Mouse (Mus musculus): ENCODE results near the gene Maco1. TPM values are rescaled to one million over a fixed set of nuclear protein-coding genes. Genes with fewer than 3 reads are reported as not detected.

Maco1 gene
- polyA plus RNA-seq, 1 experiment from 2014 or later, result 39.7 TPM

GRCm38 (mm10) chr4:134779136-134779934 is 73.8 kb downstream of the Maco1 start:
- Histone ChIP-seq H3K9me3 (replicated peaks) (no peaks in the 10 kb centered on the region), H3K4me1 (peaks cover 32% of the 10 kb centered on the region), H3K4me3 (replicated peaks) (no peak overlapping the region), H3K36me3 (no peaks in the 10 kb centered on the region), H3K27ac (peak overlapping the region; percentile 54; the same call in 1 of the 2 replicates), H3K27me3 (no peaks in the 10 kb centered on the region), H3K4me2 (no peak overlapping the region), H3K9ac (no peak overlapping the region)
- 37% methylated on average over 14 of the region's 14 CpGs for WGBS
- ATAC-seq (replicated peaks; ENCODE audit: low FRiP score), result no peak; the same call in 1 of the 2 replicates

- Histone ChIP-seq H3K27ac (0 out of 2 replicates have a peak overlapping the region, but pooled peaks have one; percentile 0), H3K9ac (no peak overlapping the region), H3K4me3 (replicated peaks) (no peak overlapping the region), H3K4me2 (no peak overlapping the region), H3K4me1 (peaks cover 40% of the 10 kb centered on the region), H3K36me3 (no peaks in the 10 kb centered on the region), H3K27me3 (no peaks in the 10 kb centered on the region), H3K9me3 (replicated peaks) (no peaks in the 10 kb centered on the region)
- no peak for ATAC-seq (replicated peaks; ENCODE audit: low FRiP score)
- 33% methylated on average over 7 of the region's 7 CpGs for WGBS
Measured at GRCm38 (mm10) chr4:134776246-134776645, 76.9 kb downstream of the Maco1 start.

DNA sequence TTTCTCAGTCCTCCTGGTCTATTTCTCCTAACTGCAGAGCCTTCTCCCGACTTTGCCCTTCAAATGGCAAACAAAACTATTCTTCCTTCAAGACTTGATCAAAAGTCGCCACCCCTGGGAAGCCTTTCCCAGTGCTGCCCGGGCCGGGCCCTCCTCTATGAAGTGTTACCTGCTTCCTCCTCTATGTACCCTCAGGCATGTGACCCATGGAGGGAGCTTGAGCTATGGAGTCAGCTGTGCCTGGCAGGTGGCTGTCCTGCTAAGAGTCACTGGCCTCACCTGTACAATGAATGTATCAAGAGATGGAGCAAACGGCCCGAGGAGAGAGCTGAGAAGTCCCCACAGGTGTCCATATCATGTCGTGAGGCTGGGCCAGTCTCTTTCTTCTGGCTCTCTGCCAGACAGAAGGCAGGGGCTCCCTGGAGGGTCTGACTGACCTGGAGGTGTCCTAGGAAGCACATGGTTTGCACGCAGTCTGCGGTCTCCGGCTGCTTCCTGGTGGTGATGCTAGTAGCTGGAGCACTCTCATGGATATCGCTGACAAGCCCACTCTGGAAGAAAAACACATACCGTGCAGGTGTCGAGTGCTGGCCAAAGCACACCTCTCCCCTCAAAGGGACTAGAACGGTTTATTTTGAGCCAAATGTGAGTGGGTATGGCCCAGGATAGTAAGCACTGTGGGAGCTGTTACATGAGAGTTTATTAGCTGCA is 77.8 kb downstream of the Maco1 start:
- H3K4me1 ChIP-seq, result peaks cover 40% of the 10 kb centered on the region
- H3K9me3 ChIP-seq (replicated peaks), result no peaks in the 10 kb centered on the region
- no peak overlapping the region for H3K4me3 ChIP-seq (replicated peaks)
- 0 out of 2 replicates have a peak overlapping the region, but pooled peaks have one; percentile 0 for H3K27ac ChIP-seq
- WGBS, result 43% methylated on average over 14 of the region's 14 CpGs
- no peaks in the 10 kb centered on the region for H3K36me3 ChIP-seq
- H3K9ac ChIP-seq, result no peak overlapping the region
- no peaks in the 10 kb centered on the region for H3K27me3 ChIP-seq
- no peak overlapping the region for H3K4me2 ChIP-seq
- ATAC-seq (replicated peaks; ENCODE audit: low FRiP score), result peak; percentile 33; the same call in 1 of the 2 replicates

GRCm38 (mm10) chr4:134774126-134774525 is 79.0 kb downstream of the Maco1 start:
- H3K27ac ChIP-seq, result no peak overlapping the region
- no peak overlapping the region for H3K4me3 ChIP-seq (replicated peaks)
- H3K9me3 ChIP-seq (replicated peaks), result no peaks in the 10 kb centered on the region
- H3K27me3 ChIP-seq, result 0 out of 2 replicates have a peak, but pooled peaks cover 3% of the 10 kb centered on the region
- H3K4me1 ChIP-seq, result peaks cover 34% of the 10 kb centered on the region
- no peak for ATAC-seq (replicated peaks; ENCODE audit: low FRiP score)
- no peak overlapping the region for H3K9ac ChIP-seq
- no peak overlapping the region for H3K4me2 ChIP-seq
- H3K36me3 ChIP-seq, result no peaks in the 10 kb centered on the region
- 75% methylated on average over 6 of the region's 6 CpGs for WGBS

DNA sequence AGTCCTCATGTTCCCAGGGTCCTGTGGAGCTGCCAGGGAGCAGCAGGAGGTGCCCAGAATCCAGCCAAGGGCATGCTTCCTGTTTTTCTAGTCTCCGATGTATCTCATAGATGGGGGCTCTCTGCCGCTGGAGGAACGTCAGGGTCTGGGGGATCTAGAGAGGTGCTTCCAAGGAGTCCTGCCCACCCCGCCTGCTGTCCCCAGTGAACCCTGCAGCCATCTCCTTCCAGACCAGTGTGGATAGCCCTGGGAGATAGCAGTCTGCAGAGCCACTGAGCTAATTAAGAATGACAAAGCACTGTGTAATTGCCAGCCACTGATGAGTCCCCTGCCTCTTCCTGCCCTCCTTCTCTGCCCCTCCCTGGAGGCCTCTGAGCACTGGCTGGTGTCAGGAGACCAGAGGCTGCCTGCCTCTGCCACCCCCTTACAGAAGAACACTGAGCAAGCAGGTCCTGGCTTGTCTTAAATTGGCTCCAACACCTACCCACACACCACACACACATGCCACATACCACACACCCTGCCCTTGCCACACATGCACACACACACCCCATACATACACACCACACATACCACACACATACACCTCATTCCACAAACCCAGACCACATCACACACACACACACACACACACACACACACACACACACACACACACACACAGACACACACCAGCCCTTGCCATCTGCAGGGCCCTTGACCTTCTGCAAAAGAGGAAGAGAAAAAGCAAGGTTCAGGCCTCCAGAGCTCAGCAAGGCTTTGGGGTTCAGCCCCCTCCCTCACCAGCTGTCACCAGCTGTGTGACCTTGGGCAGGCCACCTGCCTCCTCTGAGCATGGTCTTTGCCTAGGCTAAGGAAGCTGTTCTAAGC is 80.1 kb downstream of the Maco1 start:
- Histone ChIP-seq H3K36me3 (no peaks in the 10 kb centered on the region), H3K4me2 (no peak overlapping the region), H3K4me3 (replicated peaks) (no peak overlapping the region), H3K27me3 (0 out of 2 replicates have a peak, but pooled peaks cover 3% of the 10 kb centered on the region), H3K4me1 (peaks cover 41% of the 10 kb centered on the region), H3K27ac (no peak overlapping the region), H3K9ac (no peak overlapping the region), H3K9me3 (replicated peaks) (no peaks in the 10 kb centered on the region)
- ATAC-seq (replicated peaks; ENCODE audit: low FRiP score), result 0 out of 2 replicates have a peak, but pooled peaks have one; percentile 24
- 35% methylated on average over 4 of the region's 4 CpGs for WGBS

DNA sequence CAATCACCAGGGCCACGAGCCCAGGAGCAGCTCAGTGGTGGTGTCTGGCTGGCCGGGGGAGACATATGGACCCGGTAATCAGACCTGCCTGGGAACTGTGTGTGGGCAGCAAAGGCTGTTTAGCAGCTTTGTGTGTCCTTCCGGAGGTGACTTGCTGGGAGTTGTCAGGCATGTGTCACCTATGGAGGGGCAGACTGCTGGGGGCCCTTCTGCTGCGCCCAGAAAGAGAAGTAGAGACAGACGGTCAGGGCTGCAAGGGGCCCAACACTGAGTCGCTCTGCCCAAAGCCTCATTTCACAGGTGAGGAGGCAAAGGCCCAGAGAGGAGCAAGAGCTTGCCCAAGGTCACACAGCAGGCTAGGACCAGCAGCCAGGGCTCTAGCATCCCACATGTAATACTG is 83.3 kb downstream of the Maco1 start:
- ATAC-seq (replicated peaks; ENCODE audit: low FRiP score), result no peak
- H3K4me3 ChIP-seq (replicated peaks), result no peak overlapping the region
- no peaks in the 10 kb centered on the region for H3K36me3 ChIP-seq
- no peak overlapping the region for H3K4me2 ChIP-seq
- H3K9me3 ChIP-seq (replicated peaks), result no peaks in the 10 kb centered on the region
- H3K27ac ChIP-seq, result no peak overlapping the region
- WGBS, result 46% methylated on average over 7 of the region's 7 CpGs
- no peak overlapping the region for H3K9ac ChIP-seq
- H3K27me3 ChIP-seq, result 0 out of 2 replicates have a peak, but pooled peaks cover 3% of the 10 kb centered on the region
- peaks cover 48% of the 10 kb centered on the region for H3K4me1 ChIP-seq

DNA sequence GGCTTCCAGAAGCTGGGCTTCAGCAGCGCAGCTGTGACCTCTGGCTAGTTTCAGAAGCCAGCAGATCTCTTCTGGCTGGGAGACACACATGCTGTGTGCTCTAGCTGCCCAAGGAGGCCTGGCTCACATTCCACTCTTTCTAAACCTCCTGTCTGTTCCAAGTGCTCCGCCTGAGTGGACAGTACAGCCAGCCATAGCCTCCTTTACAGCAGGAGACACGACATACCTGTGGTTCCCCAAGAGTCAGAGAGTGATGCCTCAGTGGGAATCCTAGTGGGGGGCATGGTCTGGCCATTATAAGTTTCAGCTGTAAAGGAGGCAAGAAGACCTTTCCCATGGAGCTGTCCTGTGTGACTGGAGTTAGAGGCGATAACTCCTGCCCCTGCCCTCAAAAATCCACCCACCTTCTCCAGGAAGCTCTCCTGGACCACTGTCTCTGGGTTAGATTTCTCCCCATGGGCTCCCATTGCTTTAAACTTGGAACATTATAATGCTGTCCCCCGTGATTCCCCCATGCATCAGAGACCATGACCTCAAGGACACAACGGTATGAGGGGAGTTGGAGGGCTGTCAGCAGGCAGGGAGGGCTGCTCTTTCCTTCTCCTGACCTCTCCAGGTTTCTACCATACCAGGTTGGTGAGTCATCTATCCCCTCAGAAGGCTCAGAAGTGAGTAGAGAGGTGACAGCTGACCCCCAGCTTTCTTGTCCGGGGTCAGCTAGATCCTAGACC is 83.9 kb downstream of the Maco1 start:
- no peaks in the 10 kb centered on the region for H3K9me3 ChIP-seq (replicated peaks)
- 58% methylated on average over 7 of the region's 7 CpGs for WGBS
- H3K36me3 ChIP-seq, result no peaks in the 10 kb centered on the region
- H3K4me3 ChIP-seq (replicated peaks), result no peak overlapping the region
- no peak overlapping the region for H3K27ac ChIP-seq
- no peak overlapping the region for H3K9ac ChIP-seq
- H3K4me2 ChIP-seq, result 0 out of 2 replicates have a peak overlapping the region, but pooled peaks have one; percentile 84
- 0 out of 2 replicates have a peak, but pooled peaks cover 3% of the 10 kb centered on the region for H3K27me3 ChIP-seq
- no peak for ATAC-seq (replicated peaks; ENCODE audit: low FRiP score)
- H3K4me1 ChIP-seq, result peaks cover 54% of the 10 kb centered on the region

GRCm38 (mm10) chr4:134768226-134768888 is 84.8 kb downstream of the Maco1 start:
- peak overlapping the region; percentile 84 for H3K4me2 ChIP-seq
- H3K27ac ChIP-seq, result no peak overlapping the region

GRCm38 (mm10) chr4:134767426-134768225 is 85.5 kb downstream of the Maco1 start, which contains the start of gene Ldlrap1:
TSS of gene Ldlrap1 (minus strand) at chr4:134768024.
- H3K9me3 ChIP-seq (replicated peaks), result no peaks in the 10 kb centered on the region
- peak within 1 kb of the TSS; percentile 84 for H3K4me2 ChIP-seq
- peak within 1 kb of the TSS; percentile 79 for H3K4me3 ChIP-seq (replicated peaks)
- ATAC-seq (replicated peaks; ENCODE audit: low FRiP score), result peak; percentile 80
- peak within 1 kb of the TSS; percentile 77 for H3K27ac ChIP-seq
- H3K4me1 ChIP-seq, result peaks cover 61% of the 10 kb centered on the region
- no peaks in the 10 kb centered on the region for H3K36me3 ChIP-seq
- whole genome bisulfite sequencing, result under 1% methylated on average over 80 of the region's 80 CpGs
- 0 out of 2 replicates have a peak, but pooled peaks cover 3% of the 10 kb centered on the region for H3K27me3 ChIP-seq
- H3K9ac ChIP-seq, result peak within 1 kb of the TSS; percentile 82

More at GRCm38 (mm10) chr4:134768226-134768888, 84.8 kb downstream of the Maco1 start:
- Histone ChIP-seq H3K4me1 (peaks cover 62% of the 10 kb centered on the region), H3K27me3 (0 out of 2 replicates have a peak, but pooled peaks cover 3% of the 10 kb centered on the region), H3K36me3 (no peaks in the 10 kb centered on the region), H3K9me3 (replicated peaks) (no peaks in the 10 kb centered on the region), H3K9ac (peak overlapping the region; percentile 82), H3K4me3 (replicated peaks) (peak overlapping the region; percentile 79)
- WGBS, result 11% methylated on average over 21 of the region's 21 CpGs
- 0 out of 2 replicates have a peak, but pooled peaks have one; percentile 26 for ATAC-seq (replicated peaks; ENCODE audit: low FRiP score)

All from kidney, embryonic 15.5 days (tissue).